Mouse (Mus musculus) neural tube, embryonic 11.5 days (tissue): ENCODE data around the gene Rbm39. TPM values are rescaled to one million over a fixed set of nuclear protein-coding genes. Genes with fewer than 3 reads are reported as not detected.

ENCODE experiments used
- ATAC-seq: fragments of 200-750 bp; cut with Nextera tagmentation; 2 replicates; pipeline ENCODE4 v1.8.0; 2017; ENCODE audit warnings: moderate number of reproducible peaks, mild to moderate bottlenecking, moderate TSS enrichment, moderate library complexity; ENCODE audit not compliant: insufficient read depth, low FRiP score, low TSS enrichment
- DNase-seq: peaks from one replicate; pipeline ENCODE4 v3.0.0-alpha.2; 2015; ENCODE audit warnings: low spot score
- H3K27ac ChIP-seq: fragments of 300-500 bp; sonication (generic); 2 replicates; pipeline ENCODE4 v1.5.1; 2014; ENCODE audit warnings: low read depth, mild to moderate bottlenecking, low read length
- H3K27me3 ChIP-seq: fragments of 300-500 bp; sonication (generic); 2 replicates; pipeline ENCODE4 v1.6.1; 2014; ENCODE audit warnings: mild to moderate bottlenecking, low read length, mixed read lengths; ENCODE audit not compliant: control insufficient read depth, insufficient read depth
- H3K36me3 ChIP-seq: fragments of 300-500 bp; sonication (generic); 2 replicates; pipeline ENCODE4 v1.6.1; 2014; ENCODE audit warnings: mild to moderate bottlenecking, low read length, moderate library complexity, mixed read lengths; ENCODE audit not compliant: control insufficient read depth, insufficient read depth
- H3K4me1 ChIP-seq: fragments of 300-500 bp; sonication (generic); 2 replicates; pipeline ENCODE4 v1.6.1; 2014; ENCODE audit warnings: low read length, mixed read lengths; ENCODE audit not compliant: control insufficient read depth, insufficient read depth
- H3K4me2 ChIP-seq: fragments of 300-500 bp; sonication (generic); 2 replicates; pipeline ENCODE4 v1.6.1; 2014; ENCODE audit warnings: low read depth, mild to moderate bottlenecking, moderate library complexity
- H3K4me3 ChIP-seq: fragments of 300-500 bp; sonication (generic); 2 replicates; pipeline ENCODE4 v1.5.1; 2014; ENCODE audit warnings: low read depth, low read length
- H3K9ac ChIP-seq: fragments of 300-500 bp; sonication (generic); 2 replicates; pipeline ENCODE4 v1.6.1; 2014; ENCODE audit warnings: mild to moderate bottlenecking, low read length
- H3K9me3 ChIP-seq: fragments of 300-500 bp; sonication (generic); 2 replicates; pipeline ENCODE4 v1.6.1; 2016; ENCODE audit warnings: low read length; ENCODE audit not compliant: control insufficient read depth
- WGBS: fragments of 180-500 bp; shearing (Covaris S2); extraction: QIAGEN DNeasy Blood & Tissue Kit; methylation state at CpG from one replicate; pipeline ENCODE4 v1.1.7; 2014; 5-methylcytosine and 5-hydroxymethylcytosine counted together
- polyA plus RNA-seq: library from polyadenylated mRNA; unstranded; fragments of >200 nt; fragmentation: Nextera tagmentation; extraction: Ambion mirVana; gene quantifications from 2 replicates; pipeline ENCODE4 v1.2.1, GENCODE M21; 2014

Rbm39 gene
- polyA plus RNA-seq, result 587 and 596 TPM in 2 replicates

DNA sequence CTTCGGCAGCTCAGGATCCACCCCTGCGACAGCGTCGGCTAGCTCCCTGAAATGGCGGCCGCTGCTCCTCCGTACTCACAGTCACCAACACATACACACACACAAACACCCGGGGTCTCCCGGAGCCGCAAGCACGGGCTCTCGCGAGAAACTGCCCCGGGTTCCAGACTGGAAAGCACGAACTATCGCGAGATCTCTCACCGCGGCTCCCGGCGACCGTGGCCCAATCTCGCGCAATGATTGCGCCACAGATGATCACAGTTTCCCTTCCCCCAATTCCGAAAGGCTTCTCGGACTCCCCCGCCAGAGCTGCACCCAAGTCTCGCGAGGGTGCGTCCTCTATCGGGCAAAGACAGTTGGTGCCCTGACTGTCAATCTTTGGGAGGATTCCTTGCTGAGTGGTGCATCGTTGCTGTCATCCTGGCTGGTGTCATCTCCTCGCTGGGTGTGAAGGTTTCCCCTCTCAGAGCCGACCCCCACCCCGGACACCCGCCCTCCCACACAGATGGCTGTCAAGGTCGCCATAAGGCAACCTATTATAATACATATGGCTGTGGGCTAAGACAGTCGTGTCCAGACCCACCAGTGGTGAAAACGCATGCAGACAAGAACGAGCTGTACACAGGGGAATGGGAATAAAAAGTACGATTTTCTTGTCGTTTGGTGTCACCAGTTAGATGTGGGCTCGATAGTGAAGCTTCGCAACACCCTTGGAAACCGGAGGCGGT lies at the start of gene Rbm39:
Rbm39 (minus strand) TSS at position 145 of the 728 bp plus-strand sequence.
- H3K4me2 ChIP-seq, result peak within 1 kb of the TSS; percentile 70
- H3K27ac ChIP-seq, result peak within 1 kb of the TSS; percentile 85
- H3K4me1 ChIP-seq, result peaks cover 11% of the 10 kb centered on the region; the same call in 1 of the 2 replicates
- H3K4me3 ChIP-seq, result peak within 1 kb of the TSS; percentile 88
- DNase-seq, result peak; percentile 100
- peak within 1 kb of the TSS; percentile 100 for H3K9ac ChIP-seq
- peaks cover 4% of the 10 kb centered on the region for H3K36me3 ChIP-seq
- H3K9me3 ChIP-seq, result no peaks in the 10 kb centered on the region
- WGBS, result under 1% methylated on average over 47 of the region's 47 CpGs
- ATAC-seq, result peak; percentile 97
- no peaks in the 10 kb centered on the region for H3K27me3 ChIP-seq

GRCm38 (mm10) chr2:156229171-156229570 lies 49.1 kb upstream of the Rbm39 start:
- Histone ChIP-seq H3K4me2 (no peak overlapping the region), H3K9me3 (no peaks in the 10 kb centered on the region), H3K27ac (no peak overlapping the region), H3K36me3 (no peaks in the 10 kb centered on the region; the same call in none of the 2 replicates), H3K27me3 (no peaks in the 10 kb centered on the region), H3K4me1 (no peaks in the 10 kb centered on the region), H3K9ac (no peak overlapping the region), H3K4me3 (no peak overlapping the region)
- ATAC-seq (no peak), DNase-seq (no peak)
- WGBS, result 100% methylated on average over 1 of the region's 1 CpGs

GRCm38 (mm10) chr2:156227689-156228088 lies 47.7 kb upstream of the Rbm39 start:
- no peaks in the 10 kb centered on the region for H3K9me3 ChIP-seq
- H3K27me3 ChIP-seq, result no peaks in the 10 kb centered on the region
- no peaks in the 10 kb centered on the region for H3K4me1 ChIP-seq
- H3K36me3 ChIP-seq, result peaks cover 4% of the 10 kb centered on the region
- H3K4me3 ChIP-seq, result no peak overlapping the region
- H3K27ac ChIP-seq, result no peak overlapping the region
- WGBS, result 100% methylated on average over 1 of the region's 1 CpGs
- no peak overlapping the region for H3K4me2 ChIP-seq
- no peak for ATAC-seq
- DNase-seq, result no peak
- no peak overlapping the region for H3K9ac ChIP-seq

DNA sequence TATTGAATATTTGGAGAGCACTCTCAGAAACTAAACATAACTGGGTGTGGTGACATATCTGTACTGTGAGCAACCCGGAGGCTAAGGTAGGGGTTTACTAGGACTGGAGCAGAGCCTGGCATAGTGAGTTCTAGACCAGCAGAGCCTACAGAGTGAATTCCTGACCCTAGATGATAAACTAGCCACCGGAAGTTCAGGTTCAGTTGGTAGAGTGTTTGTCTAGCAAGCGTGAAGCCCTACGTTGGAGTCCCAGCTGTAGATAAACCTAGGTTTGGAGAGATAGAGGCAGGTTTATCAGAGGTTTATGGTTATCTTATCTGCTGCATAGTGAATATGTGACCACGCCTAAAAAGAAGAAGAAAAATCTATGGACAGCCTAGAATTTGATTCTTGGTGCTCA lies 44.0 kb upstream of the Rbm39 start:
- H3K9me3 ChIP-seq, result no peaks in the 10 kb centered on the region
- WGBS, result 93% methylated on average over 5 of the region's 5 CpGs
- H3K4me1 ChIP-seq, result no peaks in the 10 kb centered on the region
- no peak for ATAC-seq
- peaks cover 8% of the 10 kb centered on the region for H3K36me3 ChIP-seq
- no peak overlapping the region for H3K9ac ChIP-seq
- DNase-seq, result no peak
- H3K4me3 ChIP-seq, result no peak overlapping the region
- no peak overlapping the region for H3K4me2 ChIP-seq
- no peak overlapping the region for H3K27ac ChIP-seq
- no peaks in the 10 kb centered on the region for H3K27me3 ChIP-seq

DNA sequence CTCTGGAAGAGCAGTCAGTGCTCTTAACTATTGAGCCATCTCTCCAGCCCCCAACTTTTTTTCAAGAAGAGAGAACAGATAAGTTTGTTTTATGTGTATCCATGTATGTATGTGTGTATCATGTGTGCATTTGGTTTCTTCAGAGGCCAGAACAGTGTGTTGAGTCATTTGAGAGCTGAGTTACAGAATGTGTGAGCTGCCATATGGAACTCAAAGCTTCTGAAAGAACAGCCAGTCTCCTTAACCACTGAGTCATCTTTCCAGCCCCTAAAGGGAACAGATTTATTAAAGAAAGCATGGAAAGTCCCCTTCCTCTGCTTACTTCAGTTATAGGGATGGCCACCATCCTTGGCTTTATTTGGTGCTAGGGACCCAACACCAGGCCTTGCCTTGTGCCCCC lies 42.1 kb upstream of the Rbm39 start:
- H3K9ac ChIP-seq, result no peak overlapping the region
- H3K4me3 ChIP-seq, result no peak overlapping the region
- DNase-seq (no peak), ATAC-seq (no peak)
- no peak overlapping the region for H3K27ac ChIP-seq
- no peaks in the 10 kb centered on the region for H3K9me3 ChIP-seq
- H3K36me3 ChIP-seq, result peaks cover 8% of the 10 kb centered on the region
- H3K4me1 ChIP-seq, result no peaks in the 10 kb centered on the region
- no peaks in the 10 kb centered on the region for H3K27me3 ChIP-seq
- no peak overlapping the region for H3K4me2 ChIP-seq

DNA sequence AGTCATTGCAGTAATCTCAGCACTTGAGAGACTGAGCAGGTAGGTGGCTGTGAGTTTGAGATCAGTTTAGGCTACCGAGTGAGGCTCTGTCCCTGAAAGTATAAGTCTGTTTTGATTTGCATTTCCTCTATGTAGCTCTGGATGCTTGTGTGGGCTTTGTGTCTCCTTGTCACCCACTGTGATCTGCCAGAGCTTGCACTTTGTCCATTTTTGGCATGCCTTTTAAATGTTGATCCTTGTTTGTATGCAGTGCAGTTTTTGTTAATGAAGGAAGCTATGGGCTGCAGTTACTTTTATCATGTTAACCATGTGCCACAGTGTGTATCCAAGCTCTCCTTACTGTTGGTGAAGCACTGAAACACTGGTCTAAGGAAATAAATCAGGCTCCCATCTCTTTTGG lies 37.7 kb upstream of the Rbm39 start:
- WGBS, result 79% methylated on average over 1 of the region's 1 CpGs
- ATAC-seq, result no peak
- Histone ChIP-seq H3K9me3 (no peaks in the 10 kb centered on the region), H3K4me3 (no peak overlapping the region), H3K4me2 (no peak overlapping the region), H3K27me3 (no peaks in the 10 kb centered on the region), H3K36me3 (peaks cover 4% of the 10 kb centered on the region; the same call in 1 of the 2 replicates), H3K4me1 (no peaks in the 10 kb centered on the region), H3K9ac (no peak overlapping the region), H3K27ac (no peak overlapping the region)
- no peak for DNase-seq

DNA sequence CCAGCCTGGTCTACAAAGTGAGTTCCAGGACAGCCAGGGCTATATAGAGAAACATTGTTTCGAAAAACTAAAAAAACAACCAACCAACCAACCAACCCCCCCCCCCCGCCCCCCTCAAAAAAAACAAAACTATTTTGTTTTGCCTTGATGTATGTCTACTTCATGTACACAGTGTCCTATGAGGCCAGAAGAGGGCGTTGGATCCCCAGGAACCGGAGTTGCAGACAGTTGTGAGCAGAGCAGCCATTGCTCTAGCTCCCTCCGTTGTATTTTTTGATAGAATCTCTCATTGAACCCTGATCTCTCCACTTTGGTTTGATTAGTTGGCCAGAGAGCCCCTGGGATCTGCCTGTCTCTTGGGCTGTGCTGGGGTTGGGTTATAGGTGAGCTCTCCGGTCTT lies 23.9 kb upstream of the Rbm39 start:
- H3K4me2 ChIP-seq, result no peak overlapping the region
- H3K27me3 ChIP-seq, result no peaks in the 10 kb centered on the region
- ATAC-seq, result no peak
- no peak overlapping the region for H3K9ac ChIP-seq
- peaks cover 5% of the 10 kb centered on the region; the same call in 1 of the 2 replicates for H3K36me3 ChIP-seq
- DNase-seq, result no peak
- no peak overlapping the region for H3K27ac ChIP-seq
- H3K9me3 ChIP-seq, result no peaks in the 10 kb centered on the region
- no peaks in the 10 kb centered on the region for H3K4me1 ChIP-seq
- H3K4me3 ChIP-seq, result no peak overlapping the region
- 91% methylated on average over 6 of the region's 6 CpGs for WGBS

DNA sequence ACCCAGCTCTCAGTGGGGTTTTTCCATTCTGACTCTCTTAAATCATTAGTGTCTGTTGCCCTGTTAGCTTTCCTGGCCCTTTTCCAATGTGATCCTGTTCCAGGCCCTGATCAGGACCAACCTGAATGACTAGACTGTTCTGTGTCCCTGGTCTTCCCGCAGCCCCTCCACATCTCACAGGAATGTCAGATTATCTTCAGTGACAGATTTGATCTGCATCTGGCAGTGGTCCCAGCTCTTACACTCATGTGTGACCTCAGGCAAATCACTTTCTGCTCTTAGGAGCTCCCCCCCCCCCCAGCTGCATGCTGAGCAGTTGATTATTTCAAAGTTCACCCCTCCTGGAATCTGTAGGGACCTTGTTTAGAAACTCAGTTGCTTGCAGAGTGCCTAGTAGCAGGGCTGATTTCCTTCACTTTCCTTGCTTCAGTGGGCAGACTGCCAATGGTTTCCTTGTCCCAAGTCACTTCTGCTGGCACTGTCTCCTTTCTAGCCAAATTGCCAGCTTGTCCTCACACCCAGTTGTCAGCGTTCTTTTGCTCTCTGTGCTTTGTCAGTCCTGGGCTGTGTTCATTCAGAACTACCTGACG lies 22.9 kb upstream of the Rbm39 start:
- ATAC-seq (no peak), DNase-seq (no peak)
- peaks cover 5% of the 10 kb centered on the region; the same call in 1 of the 2 replicates for H3K36me3 ChIP-seq
- H3K9ac ChIP-seq, result no peak overlapping the region
- H3K4me3 ChIP-seq, result no peak overlapping the region
- no peaks in the 10 kb centered on the region for H3K27me3 ChIP-seq
- H3K4me2 ChIP-seq, result no peak overlapping the region
- H3K9me3 ChIP-seq, result no peaks in the 10 kb centered on the region
- no peaks in the 10 kb centered on the region for H3K4me1 ChIP-seq
- H3K27ac ChIP-seq, result no peak overlapping the region
- 76% methylated on average over 3 of the region's 3 CpGs for WGBS

- Histone ChIP-seq H3K27me3 (no peaks in the 10 kb centered on the region), H3K4me1 (0 out of 2 replicates have a peak, but pooled peaks cover 3% of the 10 kb centered on the region), H3K27ac (no peak overlapping the region), H3K36me3 (peaks cover 3% of the 10 kb centered on the region; the same call in 1 of the 2 replicates), H3K9ac (no peak overlapping the region), H3K9me3 (no peaks in the 10 kb centered on the region), H3K4me2 (no peak overlapping the region), H3K4me3 (no peak overlapping the region)
- WGBS, result 94% methylated on average over 4 of the region's 4 CpGs
- no peak for ATAC-seq
- DNase-seq, result no peak
These were observed 21.4 kb upstream of the Rbm39 start for GRCm38 (mm10) chr2:156201486-156201885.
